Mouse (Mus musculus): Measurements from ENCODE around the gene Iqcc.

DNA sequence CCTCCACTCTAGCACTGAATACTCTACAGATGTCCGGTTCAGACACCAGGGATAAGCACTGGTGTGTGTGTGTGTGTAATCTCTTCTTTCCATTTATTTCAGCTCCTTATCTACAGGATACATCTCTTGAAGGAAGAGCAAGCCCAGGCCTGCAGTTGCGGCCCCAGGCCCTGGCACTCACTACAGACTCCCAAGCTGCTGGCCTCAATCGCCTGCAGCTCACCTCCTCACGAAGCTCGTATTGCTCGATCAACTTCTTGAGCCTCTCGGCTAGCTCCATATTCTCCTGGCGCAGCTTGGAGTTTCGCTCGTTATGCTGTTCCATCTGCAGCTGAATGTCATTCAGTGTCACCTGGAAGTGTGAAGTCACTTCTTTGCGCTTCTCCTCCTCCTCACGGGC lies 13.0 kb upstream of the Iqcc start:
- TF ChIP-seq CTCF (IDR thresholded peaks at IDR 0.05; ENCODE audit: borderline replicate concordance, extremely low read depth, insufficient read depth, insufficient read length) (no peak), POLR2A (IDR thresholded peaks at IDR 0.05; ENCODE audit: borderline replicate concordance, extremely low read depth, insufficient read depth, insufficient read length, poor library complexity, severe bottlenecking) (no peak)

All from brain, embryonic 14.5 days (tissue).